Mouse (Mus musculus) C2C12 (cell line): ENCODE results near the gene Sirt1.

Experiments used
- CEBPB ChIP-seq: IDR thresholded peaks from one replicate; pipeline ENCODE4 v1.6.1; 2011; ENCODE audit warnings: low read depth, mild to moderate bottlenecking, control low read depth, moderate library complexity
- CTCF ChIP-seq: IDR thresholded peaks from one replicate; pipeline ENCODE4 v1.5.1; 2011; ENCODE audit not compliant: control insufficient read depth, insufficient read depth, insufficient read length
- MYOD1 ChIP-seq: IDR thresholded peaks from one replicate; pipeline ENCODE4 v1.6.1; 2011; ENCODE audit warnings: low read depth; ENCODE audit not compliant: control insufficient read depth, insufficient read length

GRCm38 (mm10) chr10:63386444-63386843 lies 4.9 kb upstream of the Sirt1 start:
- no peak for TF ChIP-seq CTCF
- TF ChIP-seq CEBPB, result no peak
- TF ChIP-seq MYOD1, result no peak
